Mouse (Mus musculus) neural tube, embryonic 11.5 days (tissue): ENCODE measurements at regions not wholly inside any gene's neighbourhood (a gene's known extent, or its start where the extent isn't known, plus 50 kb on each side); places are given as distances from the start of the nearest gene placed in this dataset.

Experiments
- ATAC-seq: fragments of 200-750 bp; cut with Nextera tagmentation; 2 replicates; pipeline ENCODE4 v1.8.0; 2017; ENCODE audit warnings: moderate number of reproducible peaks, mild to moderate bottlenecking, moderate TSS enrichment, moderate library complexity; ENCODE audit not compliant: insufficient read depth, low FRiP score, low TSS enrichment
- DNase-seq: peaks from one replicate; pipeline ENCODE4 v3.0.0-alpha.2; 2015; ENCODE audit warnings: low spot score
- H3K27ac ChIP-seq: fragments of 300-500 bp; sonication (generic); 2 replicates; pipeline ENCODE4 v1.5.1; 2014; ENCODE audit warnings: low read depth, mild to moderate bottlenecking, low read length
- H3K27me3 ChIP-seq: fragments of 300-500 bp; sonication (generic); 2 replicates; pipeline ENCODE4 v1.6.1; 2014; ENCODE audit warnings: mild to moderate bottlenecking, low read length, mixed read lengths; ENCODE audit not compliant: control insufficient read depth, insufficient read depth
- H3K36me3 ChIP-seq: fragments of 300-500 bp; sonication (generic); 2 replicates; pipeline ENCODE4 v1.6.1; 2014; ENCODE audit warnings: mild to moderate bottlenecking, low read length, moderate library complexity, mixed read lengths; ENCODE audit not compliant: control insufficient read depth, insufficient read depth
- H3K4me1 ChIP-seq: fragments of 300-500 bp; sonication (generic); 2 replicates; pipeline ENCODE4 v1.6.1; 2014; ENCODE audit warnings: low read length, mixed read lengths; ENCODE audit not compliant: control insufficient read depth, insufficient read depth
- H3K4me2 ChIP-seq: fragments of 300-500 bp; sonication (generic); 2 replicates; pipeline ENCODE4 v1.6.1; 2014; ENCODE audit warnings: low read depth, mild to moderate bottlenecking, moderate library complexity
- H3K4me3 ChIP-seq: fragments of 300-500 bp; sonication (generic); 2 replicates; pipeline ENCODE4 v1.5.1; 2014; ENCODE audit warnings: low read depth, low read length
- H3K9ac ChIP-seq: fragments of 300-500 bp; sonication (generic); 2 replicates; pipeline ENCODE4 v1.6.1; 2014; ENCODE audit warnings: mild to moderate bottlenecking, low read length
- H3K9me3 ChIP-seq: fragments of 300-500 bp; sonication (generic); 2 replicates; pipeline ENCODE4 v1.6.1; 2016; ENCODE audit warnings: low read length; ENCODE audit not compliant: control insufficient read depth
- WGBS: fragments of 180-500 bp; shearing (Covaris S2); extraction: QIAGEN DNeasy Blood & Tissue Kit; methylation state at CpG from one replicate; pipeline ENCODE4 v1.1.7; 2014; 5-methylcytosine and 5-hydroxymethylcytosine counted together

DNA sequence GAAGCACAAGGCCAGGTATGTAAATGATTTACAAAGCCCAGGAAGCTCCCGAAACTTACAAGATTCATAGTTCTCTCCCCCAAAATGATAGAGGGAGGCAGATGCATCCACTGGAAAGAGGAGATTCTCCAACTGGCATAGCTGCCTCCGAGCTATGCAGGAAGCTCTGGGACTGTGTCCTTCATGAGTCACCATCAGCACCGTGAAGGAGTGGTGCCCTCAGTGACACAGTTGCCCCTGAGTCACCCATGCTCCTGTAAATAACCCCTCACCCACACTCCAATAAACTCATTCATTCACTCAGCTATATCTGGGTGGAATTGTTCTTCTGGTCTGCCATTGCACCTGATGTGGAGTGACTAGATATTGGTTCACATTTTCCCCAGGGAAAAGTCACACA, 114.6 kb downstream of the Zfp169 start:
- H3K4me1 ChIP-seq = no peaks in the 10 kb centered on the region
- H3K9ac ChIP-seq = no peak overlapping the region
- no peaks in the 10 kb centered on the region for H3K27me3 ChIP-seq
- H3K4me2 ChIP-seq = no peak overlapping the region
- H3K27ac ChIP-seq = no peak overlapping the region
- no peaks in the 10 kb centered on the region for H3K36me3 ChIP-seq
- H3K4me3 ChIP-seq = no peak overlapping the region
- DNase-seq = no peak
- ATAC-seq = no peak
- H3K9me3 ChIP-seq = no peaks in the 10 kb centered on the region
- 92% methylated on average over 3 of the region's 3 CpGs for WGBS

DNA sequence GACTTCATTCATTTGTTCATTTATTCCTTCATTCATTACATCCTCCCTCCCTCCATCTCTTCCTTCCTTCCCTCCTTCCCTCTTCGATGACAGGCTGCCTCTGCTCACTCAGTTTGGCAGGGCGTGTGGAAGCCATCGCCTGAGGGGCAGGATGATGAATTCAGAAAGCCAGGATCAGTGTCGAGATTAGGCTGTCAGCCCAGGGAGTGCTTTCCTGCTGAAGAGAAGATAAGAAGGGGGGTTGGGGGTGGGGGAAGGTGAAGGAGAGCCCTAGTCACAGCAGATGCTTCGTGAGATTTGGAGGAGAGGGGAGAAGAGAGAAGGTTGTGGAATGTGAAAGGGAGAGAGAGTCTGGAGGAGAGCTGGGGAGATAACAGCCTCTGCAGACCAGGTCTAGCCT, 110.9 kb downstream of the Zfp169 start:
- no peak overlapping the region for H3K4me2 ChIP-seq
- H3K4me1 ChIP-seq = no peaks in the 10 kb centered on the region
- 52% methylated on average over 5 of the region's 5 CpGs for WGBS
- H3K9me3 ChIP-seq = no peaks in the 10 kb centered on the region
- no peak for DNase-seq
- H3K9ac ChIP-seq = no peak overlapping the region
- ATAC-seq = no peak
- no peak overlapping the region for H3K27ac ChIP-seq
- no peaks in the 10 kb centered on the region for H3K27me3 ChIP-seq
- H3K4me3 ChIP-seq = no peak overlapping the region
- no peaks in the 10 kb centered on the region for H3K36me3 ChIP-seq

DNA sequence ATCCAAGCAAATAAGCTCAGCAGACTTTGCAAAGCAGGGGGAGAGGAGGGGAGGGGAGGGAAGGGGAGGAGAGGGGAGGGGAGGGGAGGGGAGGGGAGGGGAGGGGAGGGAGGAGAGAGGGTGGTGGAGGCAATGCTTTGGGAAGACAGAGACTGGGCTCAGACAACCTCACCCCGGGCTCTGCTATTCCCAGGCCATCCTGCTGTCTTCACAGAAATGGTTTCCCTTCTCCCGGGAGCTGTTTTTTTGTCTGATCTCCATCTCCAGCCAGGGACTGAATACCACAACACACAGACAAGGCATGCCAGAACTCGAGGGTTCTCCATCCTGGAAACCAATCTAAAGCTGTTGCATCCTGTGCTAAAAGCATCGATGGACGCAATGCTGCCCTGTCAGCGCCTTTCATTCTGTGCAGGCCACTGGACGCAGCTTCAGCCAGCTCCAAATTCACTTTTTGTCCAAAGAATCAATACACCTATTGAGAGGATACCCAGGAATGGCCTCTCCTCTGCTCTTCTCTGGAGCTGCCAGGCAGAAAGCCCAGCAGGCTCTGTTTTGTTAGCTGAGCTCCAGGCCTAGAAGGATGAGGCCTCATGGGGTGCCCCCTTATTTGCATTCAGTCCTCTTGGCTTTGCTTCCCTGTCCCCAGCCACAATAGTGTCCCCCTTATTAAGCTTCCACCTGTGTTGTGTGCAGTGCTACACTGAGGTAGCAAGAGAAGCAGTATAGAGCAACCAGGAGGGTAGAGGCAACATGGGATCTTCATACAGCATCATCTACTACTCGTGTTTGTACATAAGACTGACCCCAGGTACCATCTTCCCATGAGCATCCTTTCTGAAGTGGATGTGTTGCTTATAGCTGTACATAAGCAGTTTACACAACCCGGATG, 90.6 kb downstream of the Zfp169 start:
- H3K9ac ChIP-seq = no peak overlapping the region
- ATAC-seq = no peak
- H3K27me3 ChIP-seq = no peaks in the 10 kb centered on the region
- no peak for DNase-seq
- WGBS = 58% methylated on average over 9 of the region's 9 CpGs
- H3K9me3 ChIP-seq = no peaks in the 10 kb centered on the region
- no peak overlapping the region for H3K4me2 ChIP-seq
- no peak overlapping the region for H3K27ac ChIP-seq
- no peak overlapping the region for H3K4me3 ChIP-seq
- H3K4me1 ChIP-seq = 0 out of 2 replicates have a peak, but pooled peaks cover 2% of the 10 kb centered on the region
- no peaks in the 10 kb centered on the region for H3K36me3 ChIP-seq

DNA sequence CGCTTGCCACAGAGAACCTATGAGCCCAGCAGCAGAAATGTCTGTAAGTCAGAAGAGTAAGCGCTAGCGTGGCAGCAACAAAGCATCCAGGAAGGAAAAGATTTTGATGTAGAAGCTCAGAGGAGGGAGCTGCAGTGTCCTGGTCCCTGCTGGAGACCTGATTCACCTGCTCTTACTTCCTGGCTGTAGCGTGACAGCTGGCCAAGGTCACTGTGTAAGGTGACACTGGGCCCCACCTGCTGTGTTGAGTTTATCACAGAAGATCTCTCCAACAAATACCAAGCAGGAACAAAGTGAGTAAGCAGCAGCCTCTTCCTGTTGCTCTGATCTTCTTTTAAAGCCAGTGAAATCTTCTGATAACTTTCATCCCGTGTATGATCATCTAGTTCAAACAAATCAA, 86.4 kb downstream of the Zfp169 start:
- Histone ChIP-seq H3K27ac (no peak overlapping the region), H3K27me3 (no peaks in the 10 kb centered on the region), H3K36me3 (no peaks in the 10 kb centered on the region), H3K9ac (no peak overlapping the region), H3K9me3 (no peaks in the 10 kb centered on the region), H3K4me2 (no peak overlapping the region), H3K4me1 (0 out of 2 replicates have a peak, but pooled peaks cover 2% of the 10 kb centered on the region), H3K4me3 (no peak overlapping the region)
- 66% methylated on average over 5 of the region's 5 CpGs for WGBS
- ATAC-seq (no peak), DNase-seq (no peak)

DNA sequence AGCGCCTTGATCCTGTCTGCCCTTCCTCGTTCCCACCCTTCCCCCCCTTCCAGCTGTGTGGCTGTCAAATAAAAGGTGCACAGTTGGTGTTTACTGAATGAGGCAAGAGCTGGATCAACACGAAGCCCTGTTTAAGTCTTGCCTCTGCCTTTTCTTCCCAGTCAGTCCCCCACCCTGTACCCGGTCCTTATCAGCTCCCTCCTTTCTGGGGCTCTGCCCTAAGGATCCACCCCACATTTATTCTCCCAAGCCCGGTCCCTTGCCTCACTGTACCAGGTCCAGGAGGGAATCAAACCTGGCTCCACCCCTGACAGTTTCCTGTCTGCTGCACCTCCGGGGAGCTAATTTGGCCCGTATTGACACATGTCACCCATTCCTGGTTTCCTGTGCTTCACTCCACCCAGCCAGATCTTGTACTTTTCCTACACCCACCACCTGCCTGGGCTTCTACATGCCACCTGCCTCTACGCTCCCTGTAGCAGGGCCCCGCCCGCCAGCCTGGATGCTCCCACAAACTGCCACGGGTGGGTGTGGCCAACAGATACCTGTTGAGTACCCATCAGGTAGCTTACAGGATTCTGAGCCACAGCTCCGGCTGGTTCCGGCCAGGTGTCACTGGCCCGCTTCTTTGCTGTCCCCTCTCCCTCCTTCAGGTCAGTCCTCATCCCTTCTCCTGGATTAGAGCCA, 76.4 kb downstream of the Zfp169 start:
- Histone ChIP-seq H3K9ac (no peak overlapping the region), H3K27me3 (no peaks in the 10 kb centered on the region), H3K9me3 (no peaks in the 10 kb centered on the region), H3K4me3 (no peak overlapping the region), H3K27ac (no peak overlapping the region), H3K36me3 (no peaks in the 10 kb centered on the region), H3K4me2 (no peak overlapping the region), H3K4me1 (no peaks in the 10 kb centered on the region)
- ATAC-seq (no peak), DNase-seq (no peak)
- 78% methylated on average over 14 of the region's 14 CpGs for WGBS
